Mouse (Mus musculus) MEL (cell line): ENCODE results near the gene Inhba.

Source experiments
- CHD2 ChIP-seq: IDR thresholded peaks from 2 replicates; pipeline ENCODE4 v1.6.1; 2011; ENCODE audit warnings: low read length, improper control_type of control experiment
- CTCF ChIP-seq, 3 experiments: IDR thresholded peaks in 2 of 3; conservative IDR thresholded peaks in 1 of 3; 2 replicates each; pipeline ENCODE4 v1.5.1; 2011 to 2012; ENCODE audit warnings: low read length in 3 of 3, low read depth in 2 of 3, mild to moderate bottlenecking in 2 of 3, improper control_type of control experiment in 1 of 3, inconsistent platforms in 1 of 3, mixed read lengths in 1 of 3, moderate library complexity in 1 of 3; ENCODE audit not compliant: control insufficient read depth in 1 of 3, insufficient read depth in 1 of 3, poor library complexity in 1 of 3, severe bottlenecking in 1 of 3
- GATA1 ChIP-seq: IDR thresholded peaks from 2 replicates; pipeline ENCODE4 v1.6.1; 2011; ENCODE audit warnings: low read depth, low read length, improper control_type of control experiment
- JUND ChIP-seq: IDR thresholded peaks from 2 replicates; pipeline ENCODE4 v1.6.1; 2011; ENCODE audit warnings: low read depth, mild to moderate bottlenecking, improper control_type of control experiment, low read length
- POLR2A ChIP-seq, 2 experiments: IDR thresholded peaks; 2 replicates each; pipeline ENCODE4 v1.6.1; 2011 to 2012; ENCODE audit warnings: low read length in 2 of 2, mild to moderate bottlenecking in 2 of 2, control low read depth in 1 of 2, improper control_type of control experiment in 1 of 2, low read depth in 1 of 2, moderate library complexity in 1 of 2; ENCODE audit not compliant: control insufficient read depth in 1 of 2, insufficient read depth in 1 of 2, poor library complexity in 1 of 2

GRCm38 (mm10) chr13:16012243-16012887 lies 714 bp downstream of the Inhba start:
- TF ChIP-seq GATA1 (no peak), CHD2 (no peak), JUND (no peak), CTCF (IDR thresholded peaks at IDR 0.05 in 2 of 3, conservative IDR thresholded peaks at IDR 0.05 in 1 of 3; ENCODE audit: control insufficient read depth in 1 of 3, insufficient read depth in 1 of 3, low read depth in 2 of 3, low read length in 3 of 3, poor library complexity in 1 of 3, severe bottlenecking in 1 of 3) (no peak), POLR2A (IDR thresholded peaks at IDR 0.05; ENCODE audit: control insufficient read depth in 1 of 2, insufficient read depth in 1 of 2, low read depth in 1 of 2, low read length in 2 of 2, poor library complexity in 1 of 2) (no peak)
